Mouse (Mus musculus) layer of hippocampus, adult 8-10 months (tissue): ENCODE measurements around the gene Fam243. TPM values are rescaled to one million over a fixed set of nuclear protein-coding genes. Genes with fewer than 3 reads are reported as not detected.

ENCODE experiments used
- DNase-seq, 2 experiments: peaks; one replicate each; pipeline ENCODE4 v3.0.0; 2022; ENCODE audit warnings: low spot score in 2 of 2
- total RNA-seq, 4 experiments: library from RNA; stranded (reverse); gene quantifications; 2 replicates each; pipeline ENCODE4 v1.2.4; 2022

Gene Fam243
- total RNA-seq, 4 experiments from 2014 or later, result not detected

DNA sequence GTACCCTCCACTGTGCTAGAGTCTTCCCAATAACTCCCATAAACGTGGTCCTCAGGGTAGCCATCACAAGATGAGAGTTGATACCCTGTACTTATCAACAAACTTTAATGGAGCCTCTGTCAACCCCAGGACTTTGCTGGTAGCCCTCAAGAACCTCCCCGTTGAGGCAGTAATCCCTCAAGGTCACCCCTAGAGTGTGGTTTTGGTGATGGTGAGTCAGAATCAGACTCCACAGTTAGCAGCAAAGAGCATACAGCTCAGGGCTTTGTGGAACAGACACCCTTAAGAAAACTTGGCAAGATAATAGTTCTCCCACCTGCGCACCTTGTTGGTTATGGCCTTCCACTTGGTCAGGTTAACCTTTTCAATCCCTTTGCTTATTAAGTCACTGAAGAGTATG is 880 bp downstream of the Fam243 start:
- no peak for DNase-seq

DNA sequence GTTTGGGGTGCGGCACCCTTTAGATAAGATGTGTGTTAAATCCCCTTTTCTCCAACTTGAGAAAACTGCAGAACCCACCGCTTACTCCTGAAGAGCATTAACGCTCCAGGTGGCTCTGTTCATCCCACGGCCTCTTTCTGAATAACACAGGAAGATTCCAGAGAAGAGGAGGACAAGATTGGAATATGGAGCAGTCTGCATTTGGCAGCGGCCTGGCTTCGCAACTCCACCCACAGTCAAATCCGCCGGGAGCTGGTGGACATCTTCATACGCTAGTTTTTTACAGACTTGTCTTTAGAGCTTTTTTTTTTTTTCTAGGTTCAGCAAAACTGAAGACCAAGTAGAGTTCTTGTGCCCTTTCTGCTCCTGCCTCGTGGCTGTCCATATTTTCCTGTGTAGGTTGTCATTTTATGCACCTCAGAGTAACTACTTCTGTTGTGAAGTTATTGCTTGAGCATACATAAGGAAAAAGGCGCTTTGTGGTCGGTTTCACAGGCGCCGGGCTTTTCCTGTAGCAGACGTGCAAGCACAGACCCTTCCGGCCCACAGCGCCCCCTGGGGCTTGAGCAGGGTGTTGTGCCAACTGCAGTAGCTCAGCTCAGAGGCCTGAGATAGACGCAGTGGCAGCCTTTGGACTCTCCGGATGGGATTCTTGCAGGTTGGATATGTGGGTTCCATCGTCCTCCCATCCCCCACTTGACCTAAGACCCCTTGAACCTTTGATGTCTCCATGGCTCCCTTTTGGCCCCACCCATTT is 1.7 kb downstream of the Fam243 start:
- DNase-seq, result no peak

DNA sequence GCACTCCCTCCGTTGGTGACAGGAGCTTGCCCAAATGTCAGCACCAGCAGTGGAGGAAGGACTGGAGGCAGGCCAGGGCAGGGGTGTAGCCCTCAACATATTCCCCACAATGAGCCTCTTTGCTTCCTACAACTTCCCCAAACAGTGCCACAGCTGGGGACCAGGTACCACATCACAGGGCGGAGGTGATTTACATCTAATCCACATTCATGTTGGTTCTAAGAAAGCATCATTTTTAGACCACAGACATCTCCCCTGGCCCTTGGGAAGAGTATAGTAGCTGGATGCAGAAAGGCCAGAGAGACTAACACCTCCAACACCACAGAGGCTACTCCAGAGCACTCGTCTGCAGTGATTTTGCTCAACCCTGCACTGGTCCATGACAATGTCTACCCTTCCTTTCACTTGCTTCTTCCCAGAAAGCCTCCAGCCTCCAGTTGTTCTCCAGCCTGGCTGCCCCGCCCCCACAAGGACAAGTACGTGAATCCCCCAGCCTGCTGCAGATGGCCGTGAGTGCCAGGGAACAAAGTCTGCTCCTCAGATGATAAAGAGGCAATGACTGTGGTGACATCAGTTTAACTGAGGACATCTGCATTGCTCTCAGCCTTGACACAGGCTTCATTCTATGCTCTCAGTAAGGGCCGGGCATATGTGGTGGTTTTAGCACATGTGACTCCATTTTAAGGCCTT is 5.0 kb downstream of the Fam243 start:
- DNase-seq, result no peak

DNA sequence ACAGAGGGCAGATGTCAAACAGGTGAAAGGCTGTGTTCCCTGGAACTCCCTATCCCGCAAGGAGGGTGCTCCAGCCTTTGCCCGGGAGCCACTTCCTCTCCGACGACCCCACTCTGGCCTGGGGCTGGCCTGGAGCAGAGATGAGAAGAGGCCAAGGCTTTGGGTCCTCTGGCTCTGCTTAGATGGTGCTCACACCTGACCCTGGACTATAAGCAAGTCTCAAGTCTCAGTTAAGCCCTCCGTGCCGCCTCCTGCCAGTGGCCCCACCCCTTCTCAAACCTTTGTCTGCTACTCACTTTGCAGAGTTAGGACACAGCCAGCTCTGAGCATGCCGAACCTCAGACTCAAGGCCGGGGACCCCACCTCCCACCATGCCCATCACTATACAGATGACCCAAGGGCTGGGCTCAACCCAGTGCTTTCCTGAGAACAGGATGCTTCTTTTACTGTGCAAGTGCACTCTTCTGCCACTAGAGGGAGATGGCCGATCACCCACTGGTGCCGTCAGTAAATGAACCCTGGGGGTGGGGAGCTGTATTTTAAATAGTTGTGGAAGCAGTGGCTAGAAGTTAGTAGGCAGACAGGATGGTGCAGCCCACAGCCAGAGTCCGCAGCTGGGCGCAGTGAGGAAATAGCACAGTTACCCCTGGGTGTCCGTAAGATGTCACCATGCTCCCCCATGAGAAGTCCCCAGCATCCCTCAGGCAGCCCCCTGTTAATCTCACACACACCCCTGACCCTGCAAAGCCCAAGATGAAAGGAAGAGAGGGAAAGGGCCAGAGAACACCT is 7.1 kb downstream of the Fam243 start:
- no peak for DNase-seq

DNA sequence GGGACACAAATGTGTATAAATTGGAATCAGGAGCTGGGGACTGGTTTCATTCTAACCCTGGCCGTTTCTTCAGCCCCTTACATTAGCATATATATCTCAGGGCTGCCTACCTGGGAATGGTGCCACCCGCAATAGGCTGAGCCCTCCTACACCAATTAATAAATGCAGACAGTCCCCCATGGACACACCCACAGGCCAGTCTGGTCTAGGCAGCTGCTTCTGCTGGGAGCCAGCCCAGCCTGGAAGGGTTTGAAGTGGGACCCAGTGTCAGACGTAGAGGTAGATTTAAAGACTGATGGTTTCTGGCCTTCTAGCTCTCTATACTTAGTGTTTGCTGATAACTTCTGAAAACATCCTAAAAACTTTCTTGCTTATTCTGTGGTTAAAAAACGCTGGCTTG is 12.1 kb downstream of the Fam243 start:
- no peak for DNase-seq

DNA sequence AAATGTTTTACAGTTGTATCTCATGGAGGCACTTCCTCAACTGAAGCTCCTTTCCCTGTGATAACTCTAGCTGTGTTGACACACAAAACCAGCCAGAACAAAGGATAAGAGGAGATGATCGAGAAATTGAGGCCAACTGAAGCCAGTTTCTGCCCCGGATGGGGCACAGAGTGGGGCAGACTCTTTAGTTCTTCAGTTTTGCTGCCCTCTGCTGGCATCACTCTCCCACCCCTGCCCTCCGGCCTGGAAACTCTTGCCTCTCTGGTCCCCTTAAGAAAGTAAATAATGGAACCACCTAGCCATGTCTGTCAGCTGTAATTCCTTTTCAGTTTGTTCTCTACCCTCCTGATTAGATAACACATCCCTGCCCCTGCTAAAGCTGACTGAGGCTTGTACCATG is 13.3 kb downstream of the Fam243 start:
- DNase-seq, result no peak

DNA sequence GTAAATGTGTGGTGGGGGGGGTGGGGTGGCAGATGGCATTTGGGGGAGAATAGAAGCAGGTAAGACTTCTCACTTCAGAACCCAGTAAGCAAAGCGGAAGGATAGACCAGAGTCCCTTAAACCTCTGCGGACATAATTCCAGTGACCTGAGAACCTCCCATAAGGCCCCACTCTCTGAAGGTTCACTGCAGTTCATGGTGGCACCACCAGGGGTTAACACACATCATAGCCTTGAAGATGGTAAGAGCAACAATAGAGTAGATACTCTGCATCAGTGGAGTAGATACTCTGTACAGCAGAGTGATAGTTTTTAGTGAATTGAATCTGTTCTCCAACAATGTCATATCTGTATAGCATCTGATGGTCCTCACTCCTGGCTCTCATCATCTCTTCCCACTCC is 15.7 kb downstream of the Fam243 start:
- no peak for DNase-seq

DNA sequence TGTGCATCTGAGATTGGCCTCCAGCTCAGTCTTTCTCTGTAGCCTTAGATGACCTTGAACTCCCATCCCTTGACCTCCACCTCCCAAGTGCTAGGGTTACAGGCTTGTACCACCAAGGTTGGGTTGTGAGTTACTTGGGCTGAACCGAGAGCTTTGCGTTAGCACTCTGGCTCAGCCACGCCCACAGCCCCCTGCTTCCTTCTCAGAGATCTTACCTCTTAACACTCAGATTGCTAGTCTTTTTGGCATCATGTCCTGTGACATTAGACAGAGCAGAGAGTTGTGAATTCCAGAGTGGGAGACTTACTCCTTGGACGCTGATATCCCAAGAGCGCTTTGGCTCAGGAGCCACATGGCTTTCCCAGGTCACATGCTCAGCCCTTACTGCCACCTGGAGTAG is 18.7 kb downstream of the Fam243 start:
- no peak for DNase-seq

DNA sequence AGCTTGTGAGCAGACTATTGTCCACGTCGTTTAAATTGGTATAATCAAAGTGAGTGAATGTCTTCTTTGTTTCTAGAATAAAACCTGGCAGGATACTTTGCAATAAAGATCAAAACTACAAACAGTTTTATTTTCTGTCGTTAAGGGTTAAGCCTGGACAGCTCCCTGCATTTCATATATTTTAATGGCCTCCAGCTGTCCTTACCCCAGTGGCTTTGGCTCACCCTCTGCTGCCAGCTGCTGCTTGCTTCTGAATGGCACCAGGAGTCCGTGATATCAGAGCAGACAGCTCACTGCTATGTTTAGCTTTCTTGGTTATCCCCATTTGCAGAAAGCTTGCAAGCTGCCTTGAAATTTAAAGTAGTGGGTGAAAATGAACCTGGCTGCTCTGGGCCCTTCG is 19.3 kb downstream of the Fam243 start:
- no peak for DNase-seq

DNA sequence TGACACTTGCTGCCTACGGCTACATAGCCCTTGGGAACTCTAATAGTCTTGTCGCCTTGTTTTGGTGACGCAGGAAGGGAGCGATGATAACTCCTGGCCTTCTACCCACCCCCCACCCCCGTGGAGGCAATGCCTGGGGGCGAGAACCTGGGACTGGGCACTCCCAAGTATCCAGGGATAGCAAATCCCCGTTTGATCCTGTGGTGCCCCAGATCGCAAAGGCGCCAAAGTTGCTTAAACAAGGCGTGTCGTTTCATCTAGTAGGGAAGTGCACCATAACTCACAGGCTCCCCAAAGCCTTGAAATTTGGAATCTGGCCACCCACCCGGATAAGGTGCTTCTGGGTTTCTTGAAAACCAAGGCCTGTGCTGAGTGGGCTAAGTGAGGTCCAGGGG is 19.8 kb downstream of the Fam243 start:
- no peak for DNase-seq

DNA sequence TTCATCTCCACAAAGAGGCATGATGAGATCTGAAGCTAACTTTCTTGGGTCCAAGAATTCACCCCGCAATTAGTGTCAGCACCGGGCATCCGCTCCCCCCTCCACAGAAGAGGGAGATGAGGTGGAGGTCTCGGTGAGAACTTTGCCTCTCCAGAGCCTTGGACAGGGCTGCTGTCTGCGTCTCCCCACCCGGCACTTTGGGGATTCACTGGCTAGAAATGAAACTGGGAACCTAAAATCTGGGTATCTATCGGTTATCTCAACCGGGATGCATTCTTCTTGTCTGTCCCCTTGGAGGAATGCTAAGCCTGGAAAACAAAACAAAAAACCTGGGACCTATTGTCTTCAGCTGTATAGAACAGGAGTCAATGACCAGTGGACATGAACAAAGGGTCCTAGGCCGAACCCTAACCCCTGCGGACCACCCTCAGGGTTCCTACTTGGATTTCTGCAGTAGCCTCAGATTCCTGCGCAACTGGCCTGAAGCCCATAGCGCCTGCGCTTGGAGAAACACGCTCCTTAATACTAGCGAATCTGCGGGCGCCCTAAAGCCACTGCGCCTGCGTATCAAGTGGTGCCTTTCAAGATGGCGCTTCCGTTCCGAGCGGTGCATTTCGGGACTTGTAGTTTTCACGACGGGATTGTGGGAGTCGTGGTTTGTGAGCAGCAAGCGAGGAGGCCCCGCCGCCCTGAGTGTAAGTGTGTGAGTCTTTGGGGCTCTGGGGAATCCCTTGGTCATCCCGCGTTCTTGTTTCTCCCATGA is 20.4 kb downstream of the Fam243 start, which contains the start of gene Smim11:
Gene Smim11 (plus strand): TSS at position 638 of the 763 bp plus-strand sequence.
- peak; percentile 96 for DNase-seq

DNA sequence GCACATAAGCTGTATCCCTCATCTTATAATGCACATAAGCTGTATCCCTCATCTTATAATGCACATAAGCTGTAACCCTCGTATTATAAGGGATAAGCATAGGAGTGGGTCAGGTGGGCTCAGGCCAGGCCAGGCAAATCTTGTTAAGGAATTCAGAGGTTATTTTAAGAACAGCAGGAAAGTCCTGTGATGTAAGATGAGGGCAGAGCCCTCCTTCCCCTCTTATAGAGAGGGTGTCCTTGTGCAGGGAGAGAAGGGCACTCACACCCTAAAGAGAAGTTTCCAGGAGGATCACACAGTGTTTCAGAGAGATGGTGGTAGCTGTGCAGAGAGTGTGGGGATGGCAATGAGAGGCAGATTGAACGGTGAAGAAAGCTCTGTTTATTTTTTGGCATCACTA is 25.9 kb downstream of the Fam243 start:
- DNase-seq, result no peak

DNA sequence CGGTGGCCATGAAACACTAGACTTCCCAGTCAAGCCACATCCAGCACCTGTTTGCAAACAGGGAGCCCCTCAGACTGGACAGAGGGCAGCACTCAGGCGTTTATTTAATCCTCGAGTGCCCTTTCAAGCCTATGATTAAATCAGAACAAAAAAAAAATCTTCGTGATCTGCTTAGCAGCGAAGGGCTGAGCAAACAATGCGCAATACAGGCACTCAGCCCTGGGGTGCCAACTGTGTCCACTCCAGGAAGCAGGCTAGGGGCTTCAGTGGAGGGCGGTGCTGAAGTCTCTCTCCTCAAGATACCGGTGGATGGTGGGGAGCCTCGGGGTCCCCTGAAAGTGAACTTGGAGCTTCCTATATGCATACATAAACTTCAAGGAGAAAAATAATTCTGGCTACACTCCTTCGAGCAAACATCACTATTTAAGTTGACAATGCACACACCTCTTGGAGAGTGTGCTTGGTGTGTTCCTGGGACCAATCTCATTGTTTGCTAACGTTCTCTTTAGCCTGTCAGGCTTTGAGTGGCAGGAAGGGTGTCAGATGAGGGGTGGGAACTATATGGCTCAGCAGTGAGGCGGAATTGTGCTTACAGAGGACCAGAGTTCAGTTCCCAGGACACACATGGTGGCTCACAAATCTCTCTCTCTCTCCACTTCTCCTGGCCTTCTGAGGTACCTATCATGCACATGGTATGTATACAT is 26.8 kb downstream of the Fam243 start:
- no peak for DNase-seq

DNA sequence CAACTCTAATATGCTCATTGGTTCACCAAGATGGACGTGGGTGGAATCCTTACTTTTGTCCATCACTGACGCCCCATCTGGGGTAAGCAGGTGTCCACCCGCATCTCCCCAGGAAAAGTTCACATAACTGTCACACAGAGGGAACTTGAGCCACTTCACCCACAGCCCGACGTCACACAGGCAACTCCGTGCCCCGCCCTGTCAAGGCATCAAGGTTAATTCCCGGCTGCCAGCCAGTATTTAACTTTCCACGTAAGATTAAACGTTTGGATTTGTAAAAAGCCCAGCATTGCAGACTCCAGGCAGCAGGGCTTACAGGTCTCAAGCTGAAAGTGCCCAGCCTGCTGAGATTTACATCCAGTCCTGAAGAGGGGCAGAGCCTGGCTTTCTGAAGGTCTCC is 29.1 kb downstream of the Fam243 start, which contains the start of gene Kcne2:
Gene Kcne2 (plus strand): TSS at position 289 of the 400 bp plus-strand sequence.
- DNase-seq, result no peak

DNA sequence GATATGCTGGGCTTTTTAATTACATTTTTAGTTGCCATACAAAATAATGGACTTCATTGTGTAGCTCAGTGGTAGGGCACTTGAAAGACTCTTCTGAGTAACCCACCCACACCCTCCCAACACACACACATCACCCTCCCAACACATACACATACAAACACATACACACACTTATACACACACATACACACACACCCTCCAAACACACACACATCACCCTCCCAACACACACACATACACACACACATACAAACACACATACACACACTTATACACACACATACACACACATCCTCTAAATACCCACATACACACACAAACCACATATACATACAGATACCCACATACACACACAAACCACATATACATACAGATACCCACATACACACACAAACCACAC is 31.2 kb downstream of the Fam243 start:
- DNase-seq, result no peak

DNA sequence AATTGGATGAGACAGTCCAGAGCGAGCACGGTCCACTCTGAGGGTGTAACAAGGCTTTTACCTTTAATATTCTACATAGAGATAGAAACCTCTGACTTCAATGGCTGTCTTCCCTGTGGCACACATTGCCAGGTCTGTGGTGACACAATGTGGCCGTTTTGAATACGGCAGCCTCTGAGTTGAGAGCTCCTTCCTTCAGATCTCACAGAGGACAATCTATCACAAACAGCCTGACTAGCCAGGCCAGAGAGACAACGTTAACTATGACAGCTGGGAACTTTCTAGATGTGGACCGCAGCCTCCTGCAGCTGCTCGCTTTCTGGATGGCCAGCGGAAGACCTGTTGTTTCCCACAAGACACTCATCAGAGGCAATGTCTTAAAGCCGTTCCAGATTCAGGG is 32.5 kb downstream of the Fam243 start:
- DNase-seq, result no peak

DNA sequence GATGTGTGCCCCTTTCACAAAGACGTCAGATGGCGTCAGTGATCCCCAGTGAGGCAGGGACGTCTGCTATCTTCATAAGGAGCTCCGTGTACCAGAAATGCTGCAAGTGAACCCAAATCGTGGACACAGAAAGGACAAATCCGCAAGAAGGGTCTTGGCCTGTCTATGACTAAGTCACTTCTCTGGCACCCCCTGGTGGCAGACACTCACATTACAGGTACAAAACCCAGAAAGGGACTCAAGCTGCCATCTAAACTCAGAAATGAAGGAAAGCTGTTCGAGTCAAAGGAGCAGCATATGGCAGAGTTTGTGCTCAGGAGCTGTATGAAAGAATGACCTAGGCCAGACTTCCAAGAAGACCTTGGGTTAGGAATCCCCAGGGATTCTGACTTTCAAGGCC is 34.6 kb downstream of the Fam243 start:
- DNase-seq, result peak; percentile 70 to 92

DNA sequence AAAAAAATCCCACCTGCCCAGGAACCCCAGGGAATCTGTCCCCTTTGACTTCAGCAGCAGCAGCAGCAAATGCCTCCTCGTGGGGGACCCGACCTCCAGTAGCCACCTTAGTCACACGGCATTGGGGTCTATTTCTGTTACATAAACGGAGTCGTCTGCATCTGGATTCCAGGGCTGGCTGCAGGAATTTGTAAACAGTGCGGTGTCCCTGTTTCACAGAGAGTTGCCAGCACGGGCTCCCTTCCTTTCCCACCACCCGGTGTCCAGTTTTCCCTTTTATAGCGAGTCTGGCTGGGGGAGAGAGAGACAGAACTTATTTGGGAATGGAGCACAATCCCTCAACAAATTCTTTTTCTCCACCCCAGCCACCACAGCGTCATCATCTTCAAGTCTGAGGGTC is 36.2 kb downstream of the Fam243 start:
- no peak for DNase-seq

DNA sequence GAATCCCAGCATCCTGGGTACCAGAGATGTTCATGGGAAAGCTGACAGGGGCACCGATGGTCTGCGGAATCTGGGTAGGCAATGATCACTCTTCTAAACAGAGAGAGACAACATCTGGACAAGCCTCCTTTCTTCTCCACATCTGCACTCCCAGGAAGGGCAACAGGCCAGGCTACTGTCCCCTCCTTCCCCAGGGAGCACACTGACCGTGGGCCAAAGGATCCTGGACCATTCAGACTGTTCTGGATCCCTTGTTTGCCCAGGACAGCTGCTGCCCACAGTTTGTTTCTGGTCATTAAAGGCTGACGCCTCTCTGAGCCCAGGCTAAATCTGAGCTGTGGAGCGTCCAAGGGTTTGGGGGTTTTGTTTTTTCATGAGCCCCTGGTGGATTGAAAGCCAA is 38.6 kb downstream of the Fam243 start:
- no peak for DNase-seq

DNA sequence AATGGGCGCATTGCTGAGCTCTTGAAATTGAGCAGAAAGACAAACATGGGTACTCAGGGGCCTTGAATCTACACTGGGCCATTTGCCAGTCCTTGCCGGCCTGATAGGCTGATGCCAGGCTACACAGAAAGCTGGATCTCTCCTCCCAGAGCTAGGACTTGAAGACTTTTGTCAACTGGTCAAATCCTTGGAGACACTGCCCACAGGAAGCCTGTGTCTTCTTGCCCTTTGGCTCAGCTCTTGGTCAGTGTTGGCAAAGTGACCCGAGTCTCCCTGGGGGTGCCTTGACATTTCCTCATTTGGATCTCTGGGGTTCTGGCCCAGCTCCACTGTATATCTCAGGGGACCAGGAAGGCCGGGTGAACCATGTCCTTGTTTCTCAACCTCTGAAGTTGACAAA is 45.7 kb downstream of the Fam243 start:
- DNase-seq, result no peak

DNA sequence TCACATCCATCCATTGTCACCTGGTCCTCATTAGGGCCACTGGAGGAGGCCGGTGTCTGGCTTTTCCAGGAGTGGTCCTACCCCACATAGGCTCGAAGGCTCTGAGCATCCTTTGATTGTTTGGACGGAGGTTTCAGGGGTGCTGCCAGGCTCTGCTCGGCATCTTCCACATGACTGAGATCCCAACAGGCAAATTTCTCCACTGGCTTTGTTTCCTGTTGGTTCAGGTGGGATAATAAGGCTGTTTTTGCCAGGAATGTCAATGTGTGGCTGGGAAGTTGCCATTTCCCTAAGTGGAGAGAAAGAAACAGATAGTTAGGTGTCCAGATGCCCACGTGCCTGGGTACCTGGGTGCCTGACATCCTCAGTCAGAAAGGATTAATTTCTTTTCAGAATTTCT is 46.7 kb downstream of the Fam243 start:
- DNase-seq, result no peak
